Mouse (Mus musculus): Measurements from ENCODE around the gene Lgr5.

GRCm38 (mm10) chr10:115586246-115587231, 1.0 kb downstream of the Lgr5 start:
- no peak for TF ChIP-seq POLR2AphosphoS2 (IDR thresholded peaks at IDR 0.05; ENCODE audit: low read depth, low read length)
- no peak for TF ChIP-seq RCOR1 (conservative IDR thresholded peaks at IDR 0.05; ENCODE audit: low read depth, low read length)
- TF ChIP-seq CTCF (conservative IDR thresholded peaks at IDR 0.05 in 1 of 2, IDR thresholded peaks at IDR 0.05 in 1 of 2; ENCODE audit: low read depth in 2 of 2, low read length in 2 of 2) = no peak
- TF ChIP-seq JUND (conservative IDR thresholded peaks at IDR 0.05; ENCODE audit: low read depth, low read length) = no peak
- no peak for TF ChIP-seq USF2 (conservative IDR thresholded peaks at IDR 0.05; ENCODE audit: low read depth, low read length)

All from CH12.LX (cell line).